Mouse (Mus musculus) neural tube, embryonic 12.5 days (tissue): ENCODE measurements around the gene Lonp2. TPM values are rescaled to one million over a fixed set of nuclear protein-coding genes. Genes with fewer than 3 reads are reported as not detected.

Experiments
- ATAC-seq: fragments of 200-750 bp; cut with Nextera tagmentation; 2 replicates; pipeline ENCODE4 v1.8.0; 2017; ENCODE audit warnings: low read depth, mild to moderate bottlenecking, moderate TSS enrichment, moderate library complexity; ENCODE audit not compliant: low FRiP score
- H3K27ac ChIP-seq: fragments of 300-500 bp; sonication (generic); 2 replicates; pipeline ENCODE4 v1.5.1; 2016
- H3K27me3 ChIP-seq: fragments of 300-500 bp; sonication (generic); replicated peaks from 2 replicates; pipeline ENCODE4 v1.6.1; 2016; ENCODE audit warnings: mild to moderate bottlenecking
- H3K36me3 ChIP-seq: fragments of 300-500 bp; sonication (generic); 2 replicates; pipeline ENCODE4 v1.6.1; 2016; ENCODE audit warnings: mild to moderate bottlenecking
- H3K4me1 ChIP-seq: fragments of 300-500 bp; sonication (generic); 2 replicates; pipeline ENCODE4 v1.6.1; 2016
- H3K4me2 ChIP-seq: fragments of 300-500 bp; sonication (generic); replicated peaks from 2 replicates; pipeline ENCODE4 v1.6.1; 2016; ENCODE audit warnings: mild to moderate bottlenecking
- H3K4me3 ChIP-seq: fragments of 300-500 bp; sonication (generic); 2 replicates; pipeline ENCODE4 v1.5.1; 2016
- H3K9ac ChIP-seq: fragments of 300-500 bp; sonication (generic); 2 replicates; pipeline ENCODE4 v1.6.1; 2016; ENCODE audit warnings: mild to moderate bottlenecking
- H3K9me3 ChIP-seq: fragments of 300-500 bp; sonication (generic); 2 replicates; pipeline ENCODE4 v1.6.1; 2016; ENCODE audit warnings: mild to moderate bottlenecking
- WGBS: fragments of 180-500 bp; shearing (Covaris S2); methylation state at CpG from one replicate; pipeline ENCODE4 v1.1.7; 2016; 5-methylcytosine and 5-hydroxymethylcytosine counted together
- microRNA-seq: library from miRNA; unstranded; fragments of <30 nt; microRNA quantifications from one replicate; pipeline ENCODE4, GENCODE M21; 2017
- polyA plus RNA-seq: library from polyadenylated mRNA; unstranded; fragments of >200 nt; fragmentation: Nextera tagmentation; extraction: Ambion mirVana; gene quantifications from 2 replicates; pipeline ENCODE4 v1.2.1, GENCODE M21; 2016

The Lonp2 gene
- polyA plus RNA-seq, 1 experiment from 2014 or later = 93.1 TPM

DNA sequence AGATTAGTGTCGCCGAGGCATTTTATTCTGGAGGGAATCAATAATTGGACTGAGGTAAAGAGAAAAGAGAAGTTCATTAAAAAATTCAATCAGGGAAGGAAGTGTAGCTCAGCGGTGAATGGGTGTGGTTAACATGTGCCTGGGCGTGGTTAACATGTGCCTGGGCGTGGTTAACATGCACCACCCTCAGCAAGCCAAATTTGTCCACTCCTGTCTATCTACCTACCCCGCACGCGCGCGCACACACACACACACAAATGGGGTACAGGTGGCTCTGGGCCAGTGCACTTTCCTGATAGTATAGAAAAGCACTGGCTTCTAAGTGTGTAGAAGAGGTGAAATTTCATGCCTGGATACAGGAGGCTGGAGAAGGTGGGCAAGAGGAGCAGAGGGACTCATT, 141.3 kb downstream of the Lonp2 start:
- Histone ChIP-seq H3K9ac (no peak overlapping the region), H3K27me3 (no peaks in the 10 kb centered on the region), H3K4me1 (no peaks in the 10 kb centered on the region), H3K36me3 (no peaks in the 10 kb centered on the region), H3K9me3 (no peaks in the 10 kb centered on the region), H3K4me2 (no peak overlapping the region), H3K4me3 (no peak overlapping the region), H3K27ac (no peak overlapping the region)
- 92% methylated on average over 10 of the region's 10 CpGs for WGBS
- ATAC-seq = no peak

DNA sequence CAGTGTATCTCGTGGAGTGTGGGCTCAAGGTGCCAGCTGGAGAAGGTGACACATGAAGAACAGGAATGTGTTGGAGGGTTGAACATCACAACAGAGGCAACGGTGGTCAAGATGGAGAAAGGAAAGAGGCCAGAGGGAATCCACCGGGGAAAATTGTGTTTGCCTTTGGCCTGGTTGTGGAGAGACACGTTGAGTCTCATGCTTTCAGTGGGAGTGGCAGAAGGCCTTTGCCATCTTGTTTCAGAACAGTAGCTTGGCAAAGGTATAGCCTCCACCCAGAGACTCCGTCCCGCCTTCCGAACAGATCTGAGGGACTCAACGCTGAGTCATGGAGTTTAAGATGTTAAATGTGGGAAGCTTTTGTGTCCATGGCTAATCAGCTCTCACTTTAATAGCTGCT, 141.8 kb downstream of the Lonp2 start:
- H3K9ac ChIP-seq = no peak overlapping the region
- no peak overlapping the region for H3K4me3 ChIP-seq
- no peak overlapping the region for H3K27ac ChIP-seq
- H3K9me3 ChIP-seq = no peaks in the 10 kb centered on the region
- ATAC-seq = no peak
- 86% methylated on average over 8 of the region's 8 CpGs for WGBS
- H3K27me3 ChIP-seq = no peaks in the 10 kb centered on the region
- no peaks in the 10 kb centered on the region for H3K36me3 ChIP-seq
- H3K4me2 ChIP-seq = no peak overlapping the region
- H3K4me1 ChIP-seq = no peaks in the 10 kb centered on the region

DNA sequence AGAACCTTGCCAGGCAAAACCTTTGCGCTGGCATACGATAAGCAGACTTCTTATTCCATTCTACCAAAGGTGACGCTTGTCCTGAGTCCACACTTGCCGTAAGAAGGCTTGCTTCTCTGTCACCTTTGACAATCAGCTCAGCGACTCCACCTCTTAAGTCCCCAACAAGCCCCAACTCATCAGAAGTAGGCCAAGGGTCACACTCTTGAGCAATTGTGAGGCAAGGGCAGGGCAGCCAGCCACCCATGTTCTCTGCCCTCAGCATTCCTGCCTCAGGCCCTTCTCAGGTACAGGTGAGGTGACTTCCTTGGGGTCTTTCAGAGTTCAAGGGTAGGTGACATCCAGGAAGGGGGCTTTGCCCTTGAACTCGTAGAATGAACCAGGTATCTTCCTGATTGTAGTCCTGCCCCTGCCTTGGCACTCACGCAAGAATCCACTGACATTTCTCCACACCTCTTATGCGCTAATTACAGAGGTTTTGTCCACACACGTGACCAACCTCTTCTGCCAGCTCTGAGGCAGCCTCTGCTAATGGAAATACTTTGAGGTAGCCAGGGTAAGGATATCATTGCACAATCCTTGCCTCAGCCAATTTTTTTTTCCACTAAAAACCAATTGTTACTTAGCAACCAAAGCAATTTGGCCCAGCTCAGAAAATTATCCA, 142.8 kb downstream of the Lonp2 start:
- no peaks in the 10 kb centered on the region for H3K4me1 ChIP-seq

DNA sequence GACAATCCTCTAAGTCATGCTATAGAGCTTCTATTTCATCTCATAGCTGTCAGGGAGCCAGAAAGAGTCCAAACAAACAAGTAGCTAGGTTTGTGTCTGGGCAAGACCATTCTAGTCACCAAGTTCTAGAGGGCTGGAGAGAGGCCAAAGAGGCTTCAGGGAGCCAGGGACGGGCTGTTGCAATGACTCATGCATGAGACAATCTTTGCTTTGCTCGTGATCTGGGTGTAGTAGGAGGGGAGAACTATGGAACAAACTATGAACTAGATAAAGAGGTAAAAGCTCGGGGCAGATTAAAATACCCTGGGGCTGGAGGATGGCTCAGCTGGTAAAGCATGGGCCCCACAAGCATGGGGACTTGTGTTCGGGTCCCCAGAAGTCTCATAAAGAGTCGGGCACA, 144.7 kb downstream of the Lonp2 start:
- Histone ChIP-seq H3K9ac (no peak overlapping the region), H3K9me3 (no peaks in the 10 kb centered on the region), H3K27ac (no peak overlapping the region), H3K27me3 (no peaks in the 10 kb centered on the region), H3K4me3 (no peak overlapping the region), H3K4me1 (no peaks in the 10 kb centered on the region), H3K4me2 (no peak overlapping the region), H3K36me3 (no peaks in the 10 kb centered on the region)
- no peak for ATAC-seq
- whole genome bisulfite sequencing = 86% methylated on average over 5 of the region's 5 CpGs

More for the DNA sequence above, 142.8 kb downstream of the Lonp2 start:
- Histone ChIP-seq H3K9ac (no peak overlapping the region), H3K4me3 (no peak overlapping the region), H3K9me3 (no peaks in the 10 kb centered on the region), H3K27me3 (no peaks in the 10 kb centered on the region), H3K27ac (no peak overlapping the region), H3K4me2 (no peak overlapping the region), H3K36me3 (no peaks in the 10 kb centered on the region)
- 85% methylated on average over 9 of the region's 9 CpGs for WGBS
- no peak for ATAC-seq

DNA sequence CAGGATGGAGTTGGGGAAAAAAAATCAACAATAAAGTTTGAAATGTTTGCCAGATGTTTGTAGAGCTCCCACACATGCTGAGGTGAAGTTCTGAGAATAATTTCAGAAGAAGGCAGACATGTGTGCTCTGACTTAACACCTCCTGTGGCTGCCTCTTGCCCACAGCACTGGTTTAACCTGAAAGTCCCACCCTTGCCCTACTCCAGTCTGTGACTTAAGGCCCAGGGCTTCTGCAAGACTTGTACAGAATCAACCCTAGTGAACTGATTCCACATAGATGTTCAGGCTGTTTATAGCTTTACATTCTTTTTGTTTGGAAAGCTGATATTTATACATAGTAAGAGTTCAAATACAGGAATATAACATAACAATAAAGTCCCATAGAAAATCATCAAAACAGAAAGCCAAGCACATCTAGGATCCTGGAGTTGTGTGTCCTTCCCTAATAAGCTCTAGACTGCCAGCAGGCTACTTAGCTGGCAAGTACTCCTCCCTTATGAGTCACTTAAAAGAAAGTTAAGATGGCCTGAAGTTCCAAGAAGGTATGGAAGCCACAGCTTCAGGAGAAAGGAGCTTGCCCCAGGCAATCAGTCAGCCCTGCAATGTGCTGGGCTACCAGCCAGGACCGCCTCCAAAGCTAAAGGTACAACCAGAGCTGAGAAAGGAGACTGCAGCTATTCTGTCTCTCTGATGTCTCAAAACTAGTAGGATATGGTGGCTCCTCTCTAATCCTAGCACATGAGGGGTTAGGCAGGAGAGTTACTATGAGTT, 146.3 kb downstream of the Lonp2 start:
- WGBS = 57% methylated on average over 1 of the region's 1 CpGs
- H3K9ac ChIP-seq = no peak overlapping the region
- no peak overlapping the region for H3K4me2 ChIP-seq
- no peaks in the 10 kb centered on the region for H3K9me3 ChIP-seq
- no peaks in the 10 kb centered on the region for H3K36me3 ChIP-seq
- ATAC-seq = no peak
- no peak overlapping the region for H3K27ac ChIP-seq
- no peaks in the 10 kb centered on the region for H3K27me3 ChIP-seq
- H3K4me3 ChIP-seq = no peak overlapping the region
- H3K4me1 ChIP-seq = no peaks in the 10 kb centered on the region

Small RNA genes lying within 50 kb of the gene (microRNA-seq; reads per million reads assigned to microRNA genes)
- gene Gm44348 = not detected

Other genes with a start within 250 kb of the Lonp2 start
- not detected in 2 replicates for gene Abcc12, start 43.4 kb upstream of the Lonp2 start, polyA plus RNA-seq
- gene Gm10638, start 121.7 kb downstream of the Lonp2 start, polyA plus RNA-seq = 9.2 and 9.8 TPM in 2 replicates
- gene Siah1a, start 121.9 kb downstream of the Lonp2 start, polyA plus RNA-seq = 89.5 and 94.1 TPM in 2 replicates